Mouse (Mus musculus) lung, adult 2 months (tissue): ENCODE results near the gene Ap2b1. TPM values are rescaled to one million over a fixed set of nuclear protein-coding genes. Genes with fewer than 3 reads are reported as not detected.
"Not testable (repeated sequence)": the region's sequence is repeated elsewhere in the genome, so short reads cannot be mapped to it uniquely, and the experiment has no call there.

Source experiments
- DNase-seq: peaks from one replicate; pipeline ENCODE4 v3.0.0; 2022
- H3K4me1 ChIP-seq: fragments of 200-500 bp; 2 replicates; pipeline ENCODE4 v1.6.1; 2011; ENCODE audit warnings: low read length; ENCODE audit not compliant: control insufficient read depth, insufficient read depth
- H3K4me3 ChIP-seq: fragments of 200-500 bp; replicated peaks from 2 replicates; pipeline ENCODE3; 2011; ENCODE audit warnings: low read depth, mild to moderate bottlenecking, control low read depth, low read length; ENCODE audit errors: extremely low read depth
- CTCF ChIP-seq: fragments of 200-500 bp; IDR thresholded peaks from 2 replicates; pipeline ENCODE4 v1.5.1; 2011; ENCODE audit warnings: mild to moderate bottlenecking, low read length, control low read depth; ENCODE audit not compliant: insufficient read depth
- POLR2A ChIP-seq: fragments of 200-500 bp; IDR thresholded peaks from 2 replicates; pipeline ENCODE4 v1.6.1; 2011; ENCODE audit warnings: low read depth, mild to moderate bottlenecking, control low read depth, low read length, borderline replicate concordance; ENCODE audit errors: extremely low read depth
- WGBS: fragments of 180-500 bp; shearing (Covaris S2); methylation state at CpG from one replicate; pipeline ENCODE4 v1.1.7; 2018; 5-methylcytosine and 5-hydroxymethylcytosine counted together
- polyA plus RNA-seq: library from polyadenylated mRNA; depleted of rRNA; stranded (reverse); fragments of >200 nt; gene quantifications from 2 replicates; pipeline ENCODE4 v1.2.3, GENCODE M21; 2012

Ap2b1 gene
- polyA plus RNA-seq, 1 experiment, result 43.9 TPM

DNA sequence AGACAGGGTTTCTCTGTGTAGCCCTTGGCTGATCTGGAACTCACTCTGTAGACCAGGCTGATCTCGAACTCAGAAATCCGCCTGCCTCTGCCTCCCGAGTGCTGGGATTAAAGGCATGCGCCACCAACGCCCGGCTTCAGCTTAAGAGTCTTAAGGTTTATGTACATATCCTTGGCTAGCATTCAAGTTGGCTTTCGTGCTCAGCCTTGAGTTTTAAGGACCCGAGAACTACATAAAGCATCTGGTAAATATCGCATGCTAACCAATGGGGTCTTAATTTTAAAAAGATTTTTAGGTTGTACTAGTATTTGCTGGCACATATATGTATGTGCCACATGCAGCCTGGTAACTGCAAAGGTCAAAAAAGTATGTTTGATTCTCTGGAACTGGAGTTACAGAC is 900 bp downstream of the Ap2b1 start:
- 81% methylated on average over 9 of the region's 9 CpGs for WGBS

DNA sequence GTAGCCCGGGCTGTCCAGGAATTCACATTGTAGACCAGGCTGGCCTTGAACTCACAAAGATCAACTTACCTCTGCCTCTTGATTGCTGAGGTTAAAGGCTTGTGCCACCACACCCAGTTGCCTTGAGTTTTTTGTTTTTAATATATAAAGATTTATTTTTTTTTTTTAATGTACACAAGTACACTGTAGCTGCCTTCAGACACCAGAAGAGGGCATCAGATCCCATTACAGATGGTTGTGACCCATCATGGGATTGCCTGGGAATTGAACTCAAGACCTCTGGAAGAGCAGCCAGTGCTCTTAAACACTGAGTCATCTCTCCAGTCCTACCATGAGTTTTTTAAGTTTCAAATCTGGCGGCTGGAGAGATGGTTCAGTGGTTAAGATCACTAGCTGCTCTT is 2.6 kb downstream of the Ap2b1 start:
- Histone ChIP-seq H3K4me3 (no peak overlapping the region), H3K4me1 (peaks cover 12% of the 10 kb centered on the region)
- no peak for DNase-seq
- TF ChIP-seq CTCF, result no peak
- TF ChIP-seq POLR2A, result no peak
- 66% methylated on average over 2 of the region's 2 CpGs for WGBS

More for the DNA sequence above, 900 bp downstream of the Ap2b1 start:
- Histone ChIP-seq H3K4me3 (no peak overlapping the region), H3K4me1 (peaks cover 8% of the 10 kb centered on the region)
- DNase-seq, result no peak
- no peak for TF ChIP-seq POLR2A
- no peak for TF ChIP-seq CTCF

DNA sequence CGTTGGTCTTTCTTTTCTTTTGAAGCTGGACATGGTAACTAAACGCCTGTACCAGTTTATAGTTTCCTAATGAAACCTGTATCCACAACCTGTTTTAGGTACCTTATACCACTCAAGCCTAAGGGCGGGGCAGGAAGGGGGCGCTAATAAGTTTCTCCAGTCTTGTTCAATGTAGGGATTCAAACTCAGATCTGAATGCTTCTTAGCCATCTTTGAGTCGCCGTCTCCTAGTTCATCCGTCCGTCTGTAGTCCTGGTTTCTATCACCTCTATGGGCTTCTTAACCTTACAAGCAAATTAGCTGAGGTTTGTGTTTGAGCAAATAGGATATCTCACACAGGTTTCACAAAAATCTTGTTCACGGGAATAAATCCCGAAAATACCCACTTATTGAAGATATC is 3.3 kb downstream of the Ap2b1 start:
- Histone ChIP-seq H3K4me3 (peak overlapping the region; percentile 66), H3K4me1 (peaks cover 12% of the 10 kb centered on the region)
- DNase-seq, result no peak
- TF ChIP-seq POLR2A (no peak), CTCF (no peak)
- WGBS, result 4% methylated on average over 10 of the region's 10 CpGs

DNA sequence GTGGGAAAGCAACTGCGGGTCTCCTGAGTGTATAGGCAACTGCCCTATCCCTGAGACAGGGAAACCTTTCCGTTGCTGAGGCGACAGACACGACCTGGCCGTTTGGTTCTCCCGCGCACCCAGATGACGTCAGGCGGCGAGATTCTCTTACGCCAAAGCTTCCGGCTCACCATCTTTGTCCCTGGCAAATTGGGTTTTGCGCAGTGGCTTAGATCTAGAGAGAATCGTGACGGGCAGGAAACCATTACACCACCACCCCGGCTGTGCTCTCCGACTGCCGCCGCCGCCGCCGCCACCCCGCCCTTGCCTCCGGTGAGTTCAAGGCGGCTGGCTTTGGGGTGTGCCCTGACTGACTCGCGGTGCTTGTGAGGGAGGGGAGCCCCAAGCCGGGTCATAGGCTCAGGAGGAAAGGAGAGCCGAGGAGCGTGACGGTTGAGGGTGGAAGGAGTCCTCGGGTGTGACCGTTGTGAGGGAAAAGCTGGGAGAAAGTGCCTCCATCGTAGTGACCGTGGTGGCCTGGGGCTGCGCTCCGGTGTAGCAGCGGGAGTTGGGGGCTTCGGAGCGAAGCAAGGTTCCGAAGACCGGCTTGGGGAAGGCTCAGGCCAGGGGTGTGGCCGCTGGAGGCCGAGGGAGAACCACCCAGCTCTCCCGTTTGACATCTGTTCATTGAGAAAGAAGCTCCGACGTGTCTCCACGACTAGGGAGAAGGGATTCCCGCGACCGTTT is 3.9 kb downstream of the Ap2b1 start, which contains the start of gene Pex12:
TSS of gene Pex12 (minus strand) at position 61 of the 726 bp plus-strand sequence.
- Histone ChIP-seq H3K4me1 (peaks cover 12% of the 10 kb centered on the region), H3K4me3 (peak within 1 kb of the TSS; percentile 94)
- WGBS, result under 1% methylated on average over 51 of the region's 51 CpGs
- DNase-seq, result peak; percentile 95
- TF ChIP-seq CTCF (no peak), POLR2A (peak; percentile 72; the same call in 1 of the 2 replicates)

DNA sequence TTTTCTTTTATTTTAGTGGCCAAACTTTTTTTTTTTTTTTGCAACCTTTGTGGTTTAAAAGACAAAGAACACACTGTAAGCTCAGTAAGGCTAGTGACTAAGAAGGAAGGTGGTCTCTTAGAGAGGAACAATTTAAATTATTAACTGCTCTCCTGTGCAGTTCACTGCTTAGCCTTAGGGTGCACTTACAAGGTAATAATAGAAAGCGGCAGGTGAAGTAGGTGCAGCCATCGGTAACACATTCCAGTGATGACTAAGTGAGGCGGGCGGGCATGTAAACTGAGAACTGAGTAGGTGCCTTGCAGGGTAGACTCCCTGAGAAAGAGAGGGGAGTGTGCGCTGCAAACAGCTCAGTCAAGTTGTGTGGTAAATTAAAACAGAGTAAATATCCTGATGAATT is 4.9 kb downstream of the Ap2b1 start:
- no peak for DNase-seq
- TF ChIP-seq CTCF (no peak), POLR2A (no peak)
- no peak overlapping the region for H3K4me3 ChIP-seq
- WGBS, result 48% methylated on average over 5 of the region's 5 CpGs
- H3K4me1 ChIP-seq, result peaks cover 9% of the 10 kb centered on the region

DNA sequence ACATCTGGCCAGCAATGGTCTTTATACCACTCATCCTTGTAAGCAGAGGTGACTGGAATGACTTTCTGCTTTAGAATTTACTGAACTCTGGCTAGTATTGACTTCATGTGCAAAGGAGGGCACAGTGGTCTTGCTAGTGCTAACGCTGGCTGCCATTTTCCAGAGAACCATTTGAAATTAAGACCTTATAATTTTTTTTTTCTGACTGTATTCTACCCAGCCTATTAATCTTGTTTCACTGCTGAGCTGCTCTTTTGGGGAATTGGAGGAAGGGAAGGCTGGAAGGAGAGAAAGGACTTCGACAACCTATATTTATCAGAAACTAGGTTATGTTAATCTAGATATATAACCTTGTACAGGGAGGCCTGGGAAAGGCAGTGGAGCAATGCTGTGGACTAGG is 5.7 kb downstream of the Ap2b1 start:
- DNase-seq, result no peak
- Histone ChIP-seq H3K4me3 (no peak overlapping the region), H3K4me1 (peaks cover 9% of the 10 kb centered on the region)
- 84% methylated on average over 2 of the region's 2 CpGs for WGBS
- TF ChIP-seq POLR2A, result no peak
- no peak for TF ChIP-seq CTCF

DNA sequence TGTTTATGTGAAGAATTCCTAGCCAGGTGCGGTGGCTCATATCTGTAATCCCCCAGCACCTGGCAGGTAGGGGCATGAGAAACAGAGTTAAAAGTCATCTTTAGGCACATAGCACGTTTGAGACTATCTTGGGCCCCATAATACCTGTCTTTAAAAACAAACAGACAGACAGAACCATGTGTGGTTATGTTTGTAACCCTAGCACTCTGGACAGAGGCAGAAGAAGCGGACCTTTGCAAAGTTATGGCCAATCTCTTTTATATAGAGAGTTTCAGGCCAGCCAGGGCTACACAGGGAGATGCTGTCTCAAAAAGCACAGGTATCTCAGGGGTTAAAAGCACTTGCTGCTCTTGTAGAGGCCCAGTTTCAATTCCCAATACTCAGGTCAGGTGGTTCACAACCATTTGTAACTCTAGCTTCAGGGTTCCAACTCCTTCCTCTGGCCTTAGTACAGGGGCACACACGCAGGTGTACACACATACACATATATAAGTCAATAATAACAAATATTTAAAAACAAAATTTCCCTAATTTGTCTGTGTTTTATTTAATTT is 8.0 kb downstream of the Ap2b1 start:
- Histone ChIP-seq H3K4me1 (peaks cover 9% of the 10 kb centered on the region), H3K4me3 (no peak overlapping the region)
- 77% methylated on average over 4 of the region's 4 CpGs for whole genome bisulfite sequencing
- no peak for DNase-seq
- TF ChIP-seq CTCF (no peak), POLR2A (no peak)

GRCm38 (mm10) chr11:83312471-83312870 is 13.6 kb downstream of the Ap2b1 start:
- TF ChIP-seq CTCF (no peak), POLR2A (no peak)
- 64% methylated on average over 5 of the region's 5 CpGs for WGBS
- DNase-seq, result no peak

GRCm38 (mm10) chr11:83319048-83319447 is 20.2 kb downstream of the Ap2b1 start:
- TF ChIP-seq POLR2A, result no peak
- no peak for TF ChIP-seq CTCF
- DNase-seq, result no peak
- WGBS, result 55% methylated on average over 4 of the region's 4 CpGs
- H3K4me3 ChIP-seq, result no peak overlapping the region
- no peaks in the 10 kb centered on the region; the same call in none of the 2 replicates for H3K4me1 ChIP-seq

More at GRCm38 (mm10) chr11:83312471-83312870, 13.6 kb downstream of the Ap2b1 start:
- Histone ChIP-seq H3K4me3 (no peak overlapping the region), H3K4me1 (no peaks in the 10 kb centered on the region)

DNA sequence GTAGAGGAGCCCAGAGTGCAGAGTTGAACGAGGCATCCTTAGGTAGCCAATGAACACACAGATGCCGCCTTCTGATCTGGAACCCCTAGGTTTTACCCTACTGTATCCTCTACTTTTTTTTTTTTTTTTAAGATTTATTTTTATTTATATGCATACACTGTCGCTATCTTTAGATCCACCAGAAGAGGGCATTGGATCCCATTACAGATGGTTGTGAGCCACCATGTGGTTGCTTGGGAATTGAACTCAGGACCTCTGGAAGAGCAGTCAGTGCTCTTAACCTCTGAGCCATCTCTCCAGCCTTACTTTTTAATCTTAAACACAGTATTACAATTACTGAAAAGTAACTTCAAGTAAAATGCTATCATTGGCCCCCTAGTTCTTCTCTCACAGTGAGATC is 27.9 kb downstream of the Ap2b1 start:
- 83% methylated on average over 3 of the region's 3 CpGs for WGBS
- not testable (repeated sequence) for DNase-seq, H3K4me3 ChIP-seq

More for the DNA sequence above, 27.9 kb downstream of the Ap2b1 start:
- not testable (repeated sequence) for H3K4me1 ChIP-seq
